Mouse (Mus musculus) right cerebral cortex, adult 2 months (tissue): ENCODE measurements around the gene Bag5.
"Not testable (repeated sequence)": the region's sequence is repeated elsewhere in the genome, so short reads cannot be mapped to it uniquely, and the experiment has no call there.

Source experiments
- DNase-seq, 2 experiments: peaks; one replicate each; pipeline ENCODE4 v3.0.0; 2021 to 2022; ENCODE audit warnings: low spot score in 2 of 2

Bag5 gene

DNA sequence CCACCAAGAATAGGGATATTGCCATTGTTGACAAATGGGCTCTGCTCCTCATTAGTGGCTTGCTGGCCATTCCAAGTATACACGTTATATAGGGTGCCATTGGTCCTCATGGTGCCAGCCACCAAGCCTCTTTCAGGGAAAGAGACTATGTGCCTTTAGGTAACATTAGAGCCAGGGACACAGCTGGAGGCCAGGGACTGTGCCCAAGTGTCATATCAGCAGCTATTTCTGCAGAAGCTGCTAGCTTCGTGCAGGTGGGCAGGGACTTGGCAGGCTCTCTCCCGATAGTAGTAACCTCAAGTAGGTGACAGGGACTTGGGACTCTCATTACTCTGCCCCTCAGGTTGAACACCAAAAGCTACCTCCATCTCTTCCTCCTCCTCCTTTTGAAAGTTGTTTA is 21.9 kb upstream of the Bag5 start:
- no peak for DNase-seq

DNA sequence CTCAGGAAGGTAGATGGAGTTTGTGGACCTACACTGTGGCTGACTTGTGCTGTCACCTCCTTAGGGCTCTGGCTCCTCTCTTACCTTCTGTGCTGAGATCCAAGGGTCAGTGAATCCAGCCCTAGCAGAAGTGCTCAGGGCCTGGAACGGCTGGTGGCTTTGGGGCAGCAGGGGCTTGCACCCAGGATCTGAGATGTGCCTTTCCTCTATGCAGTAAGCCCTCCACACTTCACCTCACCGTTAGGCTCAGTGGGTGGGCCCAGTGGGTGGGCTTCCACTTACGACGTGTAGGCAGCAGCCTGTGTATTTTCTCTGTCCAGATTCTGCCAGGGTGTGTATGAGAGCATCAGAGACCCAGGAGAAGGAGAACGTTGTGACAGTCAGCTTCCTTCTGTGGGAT is 19.9 kb upstream of the Bag5 start:
- no peak for DNase-seq

DNA sequence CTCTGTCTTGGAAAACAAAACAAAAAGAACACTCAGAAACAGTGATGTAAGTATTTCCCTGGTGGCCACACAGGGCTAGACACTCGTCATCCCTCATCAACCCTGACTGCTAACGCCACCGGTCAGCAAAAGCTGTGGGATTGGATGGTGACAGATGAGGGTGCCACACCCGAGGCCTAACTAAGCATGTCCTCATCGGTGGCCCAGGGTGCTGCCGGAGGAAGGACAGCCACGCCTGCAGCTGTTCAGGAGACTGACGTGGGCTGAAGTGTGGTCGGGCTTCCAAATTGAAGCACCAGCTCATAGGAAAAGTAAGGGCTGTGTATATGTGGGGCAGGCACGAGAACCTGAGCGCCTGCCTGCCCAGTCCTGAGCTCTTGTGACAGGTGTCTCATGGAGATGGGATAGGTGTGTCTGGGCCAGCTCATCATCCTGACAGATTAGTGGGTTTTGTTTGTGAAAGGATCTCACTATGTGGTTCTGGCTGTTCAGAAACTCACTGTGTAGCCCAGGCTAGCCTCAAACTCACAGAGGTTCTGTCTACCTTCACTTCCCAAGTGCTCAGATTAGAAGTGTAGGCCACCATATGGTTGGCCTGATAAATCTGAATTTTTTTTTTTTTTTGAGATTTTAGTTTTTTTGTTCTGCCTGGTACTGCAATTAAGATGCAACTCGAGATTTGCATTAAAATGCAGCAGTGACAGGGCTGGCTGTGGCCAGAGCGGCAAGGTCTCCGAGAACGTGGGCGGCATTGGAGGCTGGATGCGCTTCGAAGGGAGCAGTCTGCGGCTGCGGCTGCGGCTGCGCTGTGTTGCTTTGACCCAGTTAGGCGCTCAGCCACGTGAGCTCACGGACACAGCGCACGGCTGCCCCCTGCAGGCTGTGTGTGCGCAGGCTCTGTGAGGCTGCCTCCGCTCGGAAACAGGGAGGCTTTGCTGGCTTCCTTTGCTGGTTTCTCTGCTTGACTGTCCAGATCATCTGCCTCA is 19.1 kb upstream of the Bag5 start:
- DNase-seq = peak; percentile 87 to 91

DNA sequence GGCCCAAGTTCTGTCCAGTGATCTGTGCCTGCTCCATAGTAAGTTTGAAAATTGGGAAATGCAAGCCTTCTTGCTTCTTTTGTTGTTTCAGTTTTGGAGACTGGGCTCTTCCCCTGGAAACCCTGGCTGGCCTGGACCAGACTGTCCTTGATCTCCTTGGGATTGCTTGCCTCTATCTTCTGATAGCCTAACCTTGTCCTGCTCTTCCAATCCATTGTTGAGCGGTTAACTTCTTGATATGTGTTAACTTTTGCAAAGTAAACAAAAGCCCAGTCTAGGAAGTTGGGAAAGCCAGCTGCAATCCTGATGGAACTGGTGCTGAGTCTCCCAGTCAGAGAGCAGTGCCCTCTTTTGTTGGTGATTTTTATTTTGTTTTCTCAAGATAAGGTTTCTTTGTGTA is 14.9 kb upstream of the Bag5 start:
- DNase-seq = no peak

DNA sequence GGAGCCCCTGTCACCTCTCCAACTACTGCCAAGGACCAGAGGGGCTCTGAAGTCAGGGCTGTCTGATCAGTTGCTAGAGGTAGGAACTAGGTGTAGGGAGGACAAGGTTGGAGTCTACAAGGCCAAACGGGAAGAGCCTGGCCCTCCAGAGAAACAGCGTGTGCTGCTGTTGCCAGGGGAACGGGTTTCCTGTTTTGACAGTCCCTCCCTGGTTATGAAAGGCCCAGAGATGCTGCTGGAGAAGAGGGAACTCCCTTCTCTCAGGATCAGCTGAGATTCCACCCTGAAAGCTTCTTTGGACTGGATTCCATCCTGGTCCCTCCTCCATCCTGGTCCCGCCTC is 13.0 kb upstream of the Bag5 start:
- peak in 1 of 2 experiments; percentile 65 for DNase-seq

DNA sequence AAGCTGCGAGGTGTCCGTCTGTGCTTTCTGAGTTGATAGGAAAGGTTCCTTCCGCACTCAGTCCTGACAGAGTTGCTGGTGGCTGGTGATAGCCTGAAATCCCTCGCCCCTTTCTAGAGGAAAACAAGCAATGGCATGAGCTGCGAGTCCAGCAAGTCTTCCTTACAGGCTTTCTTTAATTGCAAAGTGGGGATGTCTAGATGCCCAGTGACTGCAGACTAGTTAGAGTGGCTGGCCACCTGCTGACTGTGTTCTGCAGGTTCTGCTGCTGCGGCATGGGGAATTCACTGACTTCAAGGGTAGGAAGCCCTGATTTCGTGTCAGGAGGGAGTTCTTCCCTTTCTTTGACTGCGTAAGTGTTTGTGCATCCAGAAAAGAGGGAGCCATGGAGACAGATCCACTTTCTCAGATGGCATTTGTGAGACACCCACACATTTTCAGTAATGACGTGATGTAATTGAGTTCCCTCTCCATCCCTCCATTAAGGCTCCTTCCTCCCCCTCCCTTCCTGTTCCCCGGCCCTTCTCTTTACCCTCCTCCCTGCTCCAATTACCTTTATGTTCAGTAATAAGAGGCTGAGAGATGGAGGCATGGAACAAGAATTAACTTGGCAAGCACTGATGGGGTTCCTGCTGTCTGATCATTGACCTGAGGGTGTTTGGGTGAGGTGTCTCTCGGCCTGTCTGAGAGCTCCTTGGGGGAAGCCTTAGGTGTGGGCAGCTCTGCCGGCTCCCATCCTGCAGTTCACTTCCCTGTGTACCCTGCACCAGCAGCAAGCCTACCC is 12.5 kb upstream of the Bag5 start:
- DNase-seq = peak; percentile 61 to 68

DNA sequence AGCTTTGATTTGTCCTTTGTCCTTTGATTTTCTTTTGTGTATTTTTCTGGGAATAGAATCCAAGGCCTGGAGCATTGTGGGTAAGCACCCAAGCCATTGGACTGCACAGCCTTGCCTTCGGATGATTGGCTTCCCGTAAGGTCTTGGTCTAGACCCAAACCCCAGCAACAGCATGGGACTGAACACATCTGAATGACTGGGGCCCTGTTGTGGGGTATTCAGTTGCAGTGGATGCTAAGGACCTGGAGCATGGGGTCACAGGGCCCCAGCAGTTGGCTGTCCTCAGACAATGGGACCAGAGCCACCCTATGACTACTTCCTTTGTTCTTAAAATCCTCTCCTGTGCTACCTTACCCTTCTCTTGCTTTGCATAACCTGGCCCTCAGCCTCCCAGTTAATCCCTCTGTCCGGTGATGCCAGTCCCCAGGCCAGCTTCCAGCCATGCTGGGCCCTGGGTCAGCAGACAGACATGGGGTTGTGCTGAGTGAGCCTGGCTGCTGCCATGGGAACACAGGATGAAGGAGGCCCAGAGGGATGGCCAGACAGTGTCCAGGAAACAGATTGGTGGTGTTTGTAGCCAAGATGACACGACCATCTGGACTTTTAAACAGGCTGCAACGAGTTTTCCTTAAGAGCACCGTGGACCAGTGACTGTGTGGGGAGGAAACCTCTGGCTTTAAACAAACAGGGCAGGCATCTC is 11.7 kb upstream of the Bag5 start:
- no peak for DNase-seq

DNA sequence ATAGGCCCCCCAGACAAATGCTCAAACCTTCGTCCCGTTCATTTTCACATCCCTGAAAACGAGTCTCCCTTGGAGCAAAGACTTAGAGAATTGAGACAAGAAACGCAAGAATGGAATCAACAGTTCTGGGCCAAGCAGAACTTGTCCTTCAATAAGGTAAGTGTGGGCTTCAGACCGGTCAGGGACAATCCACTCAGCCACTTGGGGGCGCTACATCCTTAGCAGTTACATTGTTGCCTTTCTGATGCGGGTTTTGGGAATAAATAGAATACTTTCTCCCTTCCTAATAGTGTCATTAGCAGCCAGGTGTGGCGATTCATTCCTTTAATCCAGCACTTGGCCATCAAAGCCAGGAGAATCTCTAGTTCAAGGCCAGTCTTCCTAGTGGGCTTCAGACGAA is 9.6 kb upstream of the Bag5 start:
- DNase-seq = no peak

DNA sequence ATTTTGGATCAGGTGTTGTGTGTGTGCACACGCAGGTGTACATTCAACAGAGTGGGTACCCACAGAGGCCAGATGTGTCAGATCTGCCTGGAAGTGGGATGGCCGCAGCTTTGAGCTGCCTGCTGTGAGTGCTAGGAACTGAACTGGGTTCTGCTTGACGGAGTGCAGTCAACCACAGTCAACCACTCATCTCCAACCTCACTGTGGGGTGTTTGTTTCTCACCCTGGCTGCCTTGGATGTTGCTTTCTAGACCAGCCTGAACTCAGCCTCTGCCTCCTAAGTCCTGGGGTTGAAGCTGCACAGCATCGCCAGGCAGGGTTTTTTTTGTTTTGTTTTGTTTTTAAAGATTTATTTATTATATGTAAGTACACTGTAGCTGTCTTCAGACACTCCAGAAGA is 7.2 kb upstream of the Bag5 start:
- DNase-seq = no peak

DNA sequence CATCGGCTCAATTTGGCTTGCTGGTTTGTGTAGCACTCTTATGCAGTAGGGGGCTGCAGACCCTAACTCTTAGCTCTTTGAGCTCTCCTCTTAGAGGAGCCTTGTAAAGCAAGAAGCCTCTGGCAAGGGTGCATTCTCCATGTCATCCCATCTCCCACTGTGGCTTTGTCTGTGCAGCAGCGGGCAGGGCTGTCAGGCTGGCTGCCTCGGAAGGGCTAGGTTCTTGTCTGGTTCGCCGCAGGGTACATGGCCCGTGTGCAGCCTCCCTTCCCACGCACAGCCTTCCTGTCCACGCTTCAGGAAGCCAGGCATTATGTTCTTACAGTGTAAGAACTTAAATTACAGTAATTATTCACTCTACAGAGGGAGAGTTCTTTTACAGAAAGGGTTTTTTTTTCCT is 5.6 kb upstream of the Bag5 start:
- no peak for DNase-seq

DNA sequence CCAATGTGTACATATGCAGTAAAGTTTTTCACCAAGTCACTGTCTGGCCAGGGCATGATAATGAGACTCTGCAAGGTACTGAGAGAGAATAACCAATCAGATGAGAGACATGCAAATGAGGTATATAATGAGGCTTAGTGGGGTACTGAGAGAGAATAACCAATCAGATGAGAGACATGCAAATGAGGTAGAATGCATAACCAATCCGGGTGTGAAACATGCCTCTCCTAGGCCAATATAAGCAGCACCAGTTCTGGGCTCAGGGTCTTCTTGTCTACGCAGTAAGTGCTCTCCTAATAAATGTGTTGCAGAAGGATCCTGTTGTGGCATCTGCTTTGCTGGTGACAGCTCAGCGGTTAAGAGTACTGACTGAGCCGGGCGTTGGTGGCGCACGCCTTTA is 3.4 kb upstream of the Bag5 start:
- no peak for DNase-seq

DNA sequence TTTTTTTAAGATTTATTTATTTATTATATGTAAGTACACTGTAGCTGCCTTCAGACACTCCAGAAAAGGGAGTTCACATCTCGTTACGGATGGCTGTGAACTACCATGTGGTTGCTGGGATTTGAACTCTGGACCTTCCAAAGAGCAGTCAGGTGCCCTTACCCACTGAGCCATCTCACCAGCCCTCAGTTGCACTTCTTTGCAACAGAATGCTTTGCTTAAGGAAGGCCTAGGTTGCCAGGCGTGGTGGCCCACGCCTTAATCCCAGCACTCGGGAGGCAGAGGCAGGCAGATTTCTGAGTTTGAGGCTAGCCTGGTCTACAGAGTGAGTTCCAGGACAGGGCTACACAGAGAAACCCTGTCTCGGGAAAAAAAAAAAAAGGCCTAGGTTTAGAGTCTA is 823 bp upstream of the Bag5 start:
- DNase-seq = not testable (repeated sequence)

DNA sequence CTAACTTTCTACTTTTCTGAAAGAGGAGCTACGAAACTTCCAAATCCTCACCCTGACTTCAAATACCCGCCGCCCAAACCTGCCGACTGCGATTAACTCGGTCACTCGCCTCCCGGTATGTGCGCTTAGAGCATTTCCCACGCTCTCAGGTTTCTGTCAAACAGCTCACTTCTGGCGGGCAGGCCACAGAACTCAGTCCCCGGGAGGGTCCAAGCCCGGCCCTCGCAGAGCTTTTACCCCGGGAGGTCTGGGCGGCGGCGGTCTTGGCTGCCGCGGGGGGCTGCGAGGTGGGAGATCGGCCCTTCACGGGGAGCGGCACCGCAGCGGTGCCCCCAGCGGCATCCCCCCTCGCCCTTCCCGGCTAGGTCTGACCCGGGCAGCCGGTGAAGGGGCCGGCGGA is 581 bp downstream of the Bag5 start:
- no peak for DNase-seq

DNA sequence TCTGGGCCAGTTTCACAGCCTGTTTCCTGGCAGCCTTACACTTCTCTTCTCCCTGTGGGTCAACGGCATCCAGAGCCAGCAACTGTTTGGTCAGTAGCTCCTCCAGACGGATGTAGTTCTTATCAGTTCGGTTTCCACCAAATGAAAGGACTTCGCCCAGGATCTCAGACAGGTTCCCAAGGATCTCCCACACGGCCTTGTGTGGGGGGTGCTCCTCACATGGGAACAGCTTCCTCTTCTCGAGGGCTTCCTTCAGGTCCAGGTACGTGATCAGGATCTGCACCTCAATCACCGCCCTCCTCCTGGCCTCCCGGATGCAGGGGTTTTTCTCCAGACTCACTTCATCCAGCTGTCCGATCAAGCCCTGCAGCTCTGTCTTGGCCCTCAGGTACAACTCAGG is 3.0 kb downstream of the Bag5 start:
- no peak for DNase-seq

DNA sequence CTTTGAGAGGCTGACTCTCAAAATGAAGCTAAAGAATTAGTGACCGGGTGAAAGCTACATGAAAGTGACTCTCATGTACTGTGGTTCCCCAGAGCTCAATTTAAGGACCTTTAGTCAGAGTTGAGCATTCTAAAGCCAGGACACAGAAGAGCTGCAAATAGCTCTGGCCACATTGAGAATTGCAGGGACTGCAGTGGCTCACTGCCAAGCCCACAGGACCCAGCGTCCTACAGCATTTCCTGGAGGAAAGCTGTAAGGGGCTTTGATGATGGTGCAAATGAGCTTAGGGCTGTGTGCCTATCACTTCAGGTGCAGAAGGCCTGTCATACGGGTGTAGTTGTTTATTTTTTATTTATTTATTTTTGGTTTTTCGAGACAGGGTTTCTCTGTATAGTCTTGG is 4.9 kb downstream of the Bag5 start:
- no peak for DNase-seq

DNA sequence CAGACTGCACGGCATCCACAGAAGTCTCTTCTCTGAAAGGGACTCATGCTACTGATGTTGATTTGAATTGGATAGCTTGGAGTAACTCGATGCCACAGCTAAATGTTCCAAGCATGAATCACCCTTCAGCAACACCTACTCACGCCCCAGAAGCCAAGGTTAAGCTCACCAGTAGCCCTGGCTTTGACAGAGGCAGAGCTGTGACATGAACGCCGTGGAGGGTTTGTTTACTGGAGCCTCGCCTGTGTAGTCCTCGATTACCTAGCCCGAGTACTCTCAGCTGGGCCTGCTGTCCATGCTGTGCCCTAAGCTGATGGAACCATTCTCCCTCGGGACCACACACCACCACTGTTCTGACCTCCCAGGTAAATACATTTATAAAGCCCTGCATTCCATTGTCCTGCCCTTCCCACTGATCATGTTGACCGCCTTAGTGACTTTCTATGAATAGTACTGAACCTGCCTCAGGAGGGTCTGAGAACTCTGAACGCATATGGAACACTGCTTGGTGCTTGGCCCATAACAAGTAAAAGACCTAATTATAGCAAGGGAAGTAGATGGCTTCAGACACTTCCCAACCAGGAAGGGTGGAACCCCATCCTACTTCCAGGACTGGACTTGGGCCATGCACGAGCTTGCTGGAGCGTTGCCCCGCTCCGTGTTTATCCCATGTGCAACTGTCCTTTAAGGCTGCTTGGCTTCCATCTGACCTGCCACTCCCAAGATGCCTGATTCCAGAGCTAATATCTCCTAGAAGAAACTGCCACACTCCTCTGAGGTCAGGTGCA is 7.7 kb downstream of the Bag5 start:
- DNase-seq = no peak

DNA sequence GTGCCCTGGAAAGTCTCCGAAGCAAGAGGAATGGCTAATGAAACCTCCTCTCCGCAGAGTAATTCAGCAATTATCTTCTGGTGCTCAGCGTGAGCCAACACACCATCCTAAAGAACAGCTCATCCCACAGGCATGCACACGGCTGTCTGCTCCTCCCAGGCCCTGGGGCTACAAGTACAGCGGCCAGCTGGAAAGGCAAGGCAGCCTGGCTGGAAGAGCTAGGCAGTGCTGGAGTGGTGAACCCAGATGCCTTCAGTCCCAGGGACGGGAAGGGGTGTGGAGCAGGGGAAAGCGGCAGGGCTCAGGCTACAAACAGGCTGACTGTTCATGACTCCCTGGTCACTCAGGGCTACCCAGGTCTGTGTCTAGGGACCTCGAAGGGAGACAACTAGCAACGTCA is 8.4 kb downstream of the Bag5 start:
- no peak for DNase-seq

DNA sequence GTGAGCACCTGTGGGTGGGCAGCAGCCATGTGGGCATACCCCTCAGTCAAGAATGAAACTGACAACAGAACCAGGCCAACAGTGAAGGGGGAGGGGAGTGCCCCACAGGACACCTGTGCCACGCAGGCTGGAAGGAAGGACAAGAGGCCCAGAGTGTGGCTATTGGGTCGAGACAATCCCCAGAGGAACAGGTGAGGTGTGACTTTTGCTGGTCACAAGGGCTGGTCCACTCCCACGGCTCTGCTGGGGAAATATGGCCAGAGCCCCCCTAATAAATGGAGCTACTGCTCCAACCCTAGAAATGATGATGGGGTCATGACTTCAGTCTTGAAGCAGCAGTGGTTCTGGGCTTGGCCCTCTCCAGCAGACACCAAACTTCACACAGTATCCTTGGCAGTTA is 9.8 kb downstream of the Bag5 start:
- no peak for DNase-seq

DNA sequence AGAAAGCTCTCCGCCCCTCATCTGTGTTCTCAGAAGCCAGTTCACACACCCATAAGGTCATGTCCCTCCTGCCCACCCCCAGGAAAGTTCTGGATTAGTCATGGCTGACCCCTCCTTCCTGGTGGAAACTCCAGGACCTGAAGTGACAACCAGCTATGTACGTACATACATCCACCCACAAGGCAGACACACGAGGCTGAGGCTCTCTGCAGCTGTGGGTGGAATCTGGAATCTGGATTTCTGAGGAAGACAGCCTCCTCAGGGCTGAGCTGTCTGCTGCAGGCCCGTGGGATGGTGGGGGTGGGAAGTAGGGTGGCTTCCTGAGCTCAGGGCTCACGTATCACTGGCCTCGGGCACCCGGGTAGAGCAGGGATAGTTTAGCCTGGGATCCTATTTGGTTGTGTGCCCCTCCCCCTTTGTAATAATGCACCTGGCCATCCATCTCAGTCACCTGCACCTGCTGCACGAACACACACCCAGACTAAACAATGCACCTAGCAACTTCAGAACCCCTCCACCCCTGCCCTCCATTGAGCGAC is 12.1 kb downstream of the Bag5 start:
- DNase-seq = peak in 1 of 2 experiments; percentile 63

DNA sequence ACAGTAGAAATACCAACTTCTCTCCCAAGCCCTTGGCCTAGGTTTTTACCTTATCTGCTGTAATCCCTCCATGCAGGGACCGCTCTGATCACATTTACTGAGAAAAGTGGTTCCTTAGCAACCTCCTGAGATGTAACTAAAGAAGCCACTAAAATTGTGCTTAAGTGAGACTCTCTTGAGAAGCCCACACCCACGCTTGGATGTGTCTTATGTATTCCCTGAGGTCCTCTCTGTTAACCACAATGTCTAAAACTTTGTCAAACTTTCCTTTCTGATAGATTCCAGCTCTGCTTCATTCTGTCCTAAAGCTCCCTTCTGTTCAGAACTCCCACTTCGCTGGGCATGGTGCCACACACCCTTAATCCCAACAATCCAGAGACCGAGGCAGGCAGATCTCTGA is 13.5 kb downstream of the Bag5 start:
- DNase-seq = peak in 1 of 2 experiments; percentile 54

DNA sequence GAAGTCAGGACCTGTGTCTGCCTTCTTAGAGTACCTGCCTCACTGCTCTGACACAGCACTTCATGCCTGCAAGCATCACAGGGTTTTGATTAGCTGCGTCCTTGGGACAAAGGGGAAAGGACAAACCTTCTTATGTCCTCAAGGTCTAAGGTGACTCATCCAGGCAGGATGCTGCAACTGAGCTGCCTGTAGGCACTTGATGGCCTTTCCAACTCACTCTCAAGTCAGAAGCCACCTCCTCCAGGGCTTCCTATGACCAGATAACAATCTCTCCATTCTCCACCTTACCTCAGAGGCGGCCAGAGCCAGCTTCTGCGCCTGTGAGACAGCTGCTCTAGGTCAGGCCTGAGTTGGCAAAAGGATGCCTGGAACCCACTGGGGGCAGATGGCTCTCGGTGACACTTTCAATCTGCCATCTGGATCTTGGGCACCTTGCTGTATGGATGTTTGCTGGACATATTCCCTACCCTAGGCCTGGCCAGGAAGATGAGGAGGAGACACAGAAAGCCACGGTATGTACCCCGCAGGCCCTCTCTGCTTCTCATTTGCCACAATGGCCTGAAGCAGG is 14.6 kb downstream of the Bag5 start:
- DNase-seq = no peak
